Mouse (Mus musculus) lung, embryonic 14.5 days (tissue): ENCODE data around the gene Cpe. TPM values are rescaled to one million over a fixed set of nuclear protein-coding genes. Genes with fewer than 3 reads are reported as not detected.
A peak's percentile ranks its signal among the peaks of the same experiment; 100 is the strongest.

ENCODE experiments used
- ATAC-seq: fragments of 200-750 bp; cut with Nextera tagmentation; 2 replicates; pipeline ENCODE4 v1.8.0; 2017; ENCODE audit warnings: mild to moderate bottlenecking, moderate TSS enrichment, moderate library complexity; ENCODE audit not compliant: insufficient read depth
- DNase-seq: peaks from one replicate; pipeline ENCODE4 v3.0.0-alpha.2; 2015
- H3K27ac ChIP-seq: fragments of 300-500 bp; sonication (generic); 2 replicates; pipeline ENCODE4 v1.5.1; 2014; ENCODE audit warnings: low read depth, mild to moderate bottlenecking, moderate library complexity
- H3K27me3 ChIP-seq: fragments of 300-500 bp; sonication (generic); 2 replicates; pipeline ENCODE4 v1.6.1; 2014; ENCODE audit warnings: low read length, control low read depth; ENCODE audit not compliant: insufficient read depth
- H3K36me3 ChIP-seq: fragments of 300-500 bp; sonication (generic); 2 replicates; pipeline ENCODE4 v1.6.1; 2014; ENCODE audit warnings: control low read depth; ENCODE audit not compliant: insufficient read depth
- H3K4me1 ChIP-seq: fragments of 300-500 bp; sonication (generic); 2 replicates; pipeline ENCODE4 v1.6.1; 2014; ENCODE audit warnings: antibody characterized with exemption, control low read depth; ENCODE audit not compliant: insufficient read depth
- H3K4me2 ChIP-seq: fragments of 300-500 bp; sonication (generic); 2 replicates; pipeline ENCODE4 v1.6.1; 2014; ENCODE audit warnings: mild to moderate bottlenecking
- H3K4me3 ChIP-seq: fragments of 300-500 bp; sonication (generic); 2 replicates; pipeline ENCODE4 v1.5.1; 2014; ENCODE audit warnings: low read depth, low read length
- H3K9ac ChIP-seq: fragments of 300-500 bp; sonication (generic); 2 replicates; pipeline ENCODE4 v1.6.1; 2014
- H3K9me3 ChIP-seq: fragments of 300-500 bp; sonication (generic); 2 replicates; pipeline ENCODE4 v1.6.1; 2016; ENCODE audit warnings: low read depth, low read length, control low read depth
- CTCF ChIP-seq: IDR thresholded peaks from 2 replicates; pipeline ENCODE4 v1.5.1; 2016; ENCODE audit warnings: antibody characterized with exemption, low read depth
- WGBS: fragments of 180-500 bp; shearing (Covaris S2); extraction: QIAGEN DNeasy Blood & Tissue Kit; methylation state at CpG from one replicate; pipeline ENCODE4 v1.1.7; 2014; 5-methylcytosine and 5-hydroxymethylcytosine counted together
- polyA plus RNA-seq: library from polyadenylated mRNA; unstranded; fragments of >200 nt; fragmentation: Nextera tagmentation; extraction: Ambion mirVana; gene quantifications from 2 replicates; pipeline ENCODE4 v1.2.1, GENCODE M21; 2014

The Cpe gene
- 30.6 and 36.9 TPM in 2 replicates for polyA plus RNA-seq

DNA sequence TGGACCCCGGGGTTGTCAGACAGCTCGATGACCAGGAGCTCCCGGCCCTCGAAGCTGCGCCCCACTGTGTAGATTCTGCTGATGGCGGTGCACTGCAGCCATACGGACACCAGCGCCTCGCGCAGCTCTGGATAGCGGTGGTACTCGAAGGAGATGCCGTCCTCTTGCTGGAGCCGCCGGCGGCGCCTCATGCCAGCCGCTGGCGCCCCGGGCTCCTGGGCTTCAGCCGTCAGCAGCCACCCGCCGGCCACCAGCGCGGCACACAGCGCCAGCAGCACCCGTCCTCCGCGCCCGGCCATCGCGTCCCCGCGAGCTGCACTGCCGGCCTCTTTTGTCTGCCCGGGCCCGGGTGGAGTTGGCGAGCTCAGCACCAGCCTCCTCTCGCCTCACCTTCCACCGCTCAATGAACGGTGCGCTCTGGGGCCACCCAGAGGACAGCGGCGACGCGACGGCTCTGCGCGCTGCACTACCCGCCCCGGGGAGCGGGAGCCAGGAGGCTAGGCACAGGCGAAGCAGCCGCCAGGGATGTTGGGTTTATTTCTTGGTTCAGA, at the start of gene Cpe:
Gene Cpe (minus strand): TSS at position 404 of the 551 bp plus-strand sequence.
- Histone ChIP-seq H3K4me3 (peak within 1 kb of the TSS; percentile 51), H3K9ac (peak within 1 kb of the TSS; percentile 60), H3K27me3 (peaks cover 7% of the 10 kb centered on the region; the same call in 1 of the 2 replicates), H3K4me2 (peak within 1 kb of the TSS; percentile 90), H3K4me1 (no peaks in the 10 kb centered on the region), H3K36me3 (no peaks in the 10 kb centered on the region), H3K9me3 (no peaks in the 10 kb centered on the region), H3K27ac (peak within 1 kb of the TSS; percentile 63; the same call in 1 of the 2 replicates)
- under 1% methylated on average over 54 of the region's 54 CpGs for WGBS
- DNase-seq (peak; percentile 84), ATAC-seq (peak; percentile 99)
- TF ChIP-seq CTCF: peak; percentile 62

DNA sequence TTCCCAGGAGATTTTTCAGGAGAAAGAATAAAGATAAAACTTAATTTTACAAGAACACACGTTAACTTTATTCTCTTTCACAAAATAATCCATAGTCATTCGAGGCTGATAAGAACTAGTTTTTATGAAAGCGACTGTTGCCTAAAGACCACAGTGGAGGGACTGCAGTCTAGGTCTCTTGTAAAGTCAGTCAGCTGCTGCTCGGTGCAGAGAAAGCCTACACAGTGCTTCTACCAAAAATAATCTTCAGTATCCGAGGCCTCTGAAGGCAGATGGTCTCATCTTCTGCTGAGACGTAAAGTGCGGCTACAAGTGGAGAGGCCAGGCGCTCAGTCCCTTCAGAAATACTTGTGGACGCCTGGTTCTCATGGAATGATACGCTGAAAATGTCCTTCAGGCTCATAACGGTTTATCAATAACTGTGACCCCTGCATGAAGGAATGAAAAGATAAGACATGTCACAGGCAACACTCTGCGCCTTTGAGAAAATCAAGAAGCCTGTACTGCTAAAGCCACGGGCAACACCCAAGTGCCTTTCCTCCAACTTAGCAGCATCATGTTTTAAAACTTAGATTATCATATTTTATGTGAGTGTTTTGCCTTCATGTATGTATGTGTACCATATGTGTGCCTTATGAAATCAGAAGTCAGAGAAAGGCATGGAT, 47.8 kb upstream of the Cpe start:
- Histone ChIP-seq H3K27me3 (no peaks in the 10 kb centered on the region), H3K4me3 (no peak overlapping the region), H3K9me3 (no peaks in the 10 kb centered on the region), H3K4me1 (no peaks in the 10 kb centered on the region), H3K36me3 (no peaks in the 10 kb centered on the region), H3K9ac (no peak overlapping the region), H3K27ac (no peak overlapping the region), H3K4me2 (no peak overlapping the region)
- no peak for DNase-seq
- 82% methylated on average over 13 of the region's 13 CpGs for WGBS
- TF ChIP-seq CTCF: no peak
- no peak for ATAC-seq

DNA sequence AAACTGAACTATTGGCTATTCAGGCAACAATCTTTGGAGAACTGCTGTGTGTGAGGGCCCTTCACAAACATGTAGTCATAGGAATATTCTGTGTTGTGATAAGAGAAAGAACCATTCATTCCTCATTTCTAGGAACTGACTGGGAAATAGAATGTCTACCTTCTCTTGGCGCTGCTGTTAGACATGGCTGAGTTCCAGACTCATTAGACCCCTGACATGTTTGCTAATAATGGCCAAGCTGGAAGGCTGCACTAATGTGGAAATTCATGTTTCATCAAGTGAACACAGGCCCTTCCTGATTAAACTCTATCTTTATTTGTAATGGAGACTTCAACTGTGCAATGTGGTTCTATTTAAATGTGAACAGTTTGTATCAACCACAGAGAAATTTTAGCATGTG, 46.1 kb upstream of the Cpe start:
- DNase-seq: peak; percentile 21
- no peak for TF ChIP-seq CTCF
- no peak overlapping the region for H3K4me2 ChIP-seq

DNA sequence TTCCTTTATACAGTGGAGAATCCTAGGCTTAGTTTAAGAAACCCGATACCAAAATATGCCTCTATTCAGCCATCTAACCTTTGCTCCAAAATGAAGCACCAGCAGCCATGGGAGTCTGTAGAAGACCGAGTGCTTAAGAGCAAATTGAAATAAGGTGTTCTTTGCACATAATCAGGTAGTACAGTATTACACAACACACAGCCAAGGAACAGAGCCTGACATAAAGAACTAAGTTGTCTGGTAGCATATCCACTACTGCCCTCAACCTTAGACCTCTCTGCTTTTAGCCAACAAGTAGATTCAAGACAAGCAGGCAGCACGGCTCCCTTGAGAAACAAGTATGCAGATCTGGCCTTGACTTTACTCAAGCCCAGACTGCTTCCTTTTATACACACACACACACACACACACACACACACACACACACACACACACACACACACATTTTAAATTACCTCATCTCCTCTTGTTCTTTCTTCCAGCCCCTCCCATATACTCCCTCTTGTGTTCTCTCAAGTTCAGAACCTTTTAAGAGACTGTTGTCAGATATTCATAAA, 44.0 kb upstream of the Cpe start:
- no peak overlapping the region for H3K27ac ChIP-seq
- H3K9me3 ChIP-seq: no peaks in the 10 kb centered on the region
- H3K4me2 ChIP-seq: no peak overlapping the region
- no peaks in the 10 kb centered on the region for H3K27me3 ChIP-seq
- no peak for DNase-seq
- H3K9ac ChIP-seq: no peak overlapping the region
- no peaks in the 10 kb centered on the region for H3K36me3 ChIP-seq
- H3K4me3 ChIP-seq: no peak overlapping the region
- 78% methylated on average over 3 of the region's 3 CpGs for WGBS
- no peak for ATAC-seq
- TF ChIP-seq CTCF: no peak
- no peaks in the 10 kb centered on the region for H3K4me1 ChIP-seq

More for the DNA sequence above, 46.1 kb upstream of the Cpe start:
- Histone ChIP-seq H3K4me3 (no peak overlapping the region), H3K9ac (no peak overlapping the region), H3K9me3 (no peaks in the 10 kb centered on the region), H3K27ac (no peak overlapping the region), H3K27me3 (no peaks in the 10 kb centered on the region), H3K4me1 (no peaks in the 10 kb centered on the region), H3K36me3 (no peaks in the 10 kb centered on the region)
- ATAC-seq: no peak
- WGBS: 52% methylated on average over 1 of the region's 1 CpGs

DNA sequence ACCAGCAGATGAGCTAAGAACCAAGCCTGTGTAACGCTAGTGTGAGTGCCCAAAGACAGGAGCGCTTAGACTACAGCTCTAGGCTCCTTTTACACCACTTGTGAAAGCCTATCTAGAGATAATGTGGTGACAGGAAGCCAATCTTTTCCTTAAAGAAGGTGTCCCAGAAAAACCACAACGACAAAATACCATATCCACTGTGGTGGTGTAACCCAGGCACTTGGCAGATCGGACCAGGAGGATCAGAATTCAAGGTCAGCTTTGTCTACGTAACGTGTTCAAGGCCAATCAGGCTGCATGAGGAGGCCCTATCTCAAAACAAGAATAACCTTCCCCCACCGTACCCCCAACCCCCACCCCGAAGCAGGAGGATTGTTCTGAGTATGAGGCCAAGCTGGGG, 42.3 kb upstream of the Cpe start:
- Histone ChIP-seq H3K27me3 (no peaks in the 10 kb centered on the region), H3K4me2 (no peak overlapping the region), H3K9ac (no peak overlapping the region), H3K27ac (no peak overlapping the region), H3K36me3 (peaks cover 5% of the 10 kb centered on the region), H3K9me3 (no peaks in the 10 kb centered on the region), H3K4me1 (no peaks in the 10 kb centered on the region), H3K4me3 (no peak overlapping the region)
- no peak for ATAC-seq
- DNase-seq: no peak
- TF ChIP-seq CTCF: no peak
- WGBS: 83% methylated on average over 8 of the region's 8 CpGs

DNA sequence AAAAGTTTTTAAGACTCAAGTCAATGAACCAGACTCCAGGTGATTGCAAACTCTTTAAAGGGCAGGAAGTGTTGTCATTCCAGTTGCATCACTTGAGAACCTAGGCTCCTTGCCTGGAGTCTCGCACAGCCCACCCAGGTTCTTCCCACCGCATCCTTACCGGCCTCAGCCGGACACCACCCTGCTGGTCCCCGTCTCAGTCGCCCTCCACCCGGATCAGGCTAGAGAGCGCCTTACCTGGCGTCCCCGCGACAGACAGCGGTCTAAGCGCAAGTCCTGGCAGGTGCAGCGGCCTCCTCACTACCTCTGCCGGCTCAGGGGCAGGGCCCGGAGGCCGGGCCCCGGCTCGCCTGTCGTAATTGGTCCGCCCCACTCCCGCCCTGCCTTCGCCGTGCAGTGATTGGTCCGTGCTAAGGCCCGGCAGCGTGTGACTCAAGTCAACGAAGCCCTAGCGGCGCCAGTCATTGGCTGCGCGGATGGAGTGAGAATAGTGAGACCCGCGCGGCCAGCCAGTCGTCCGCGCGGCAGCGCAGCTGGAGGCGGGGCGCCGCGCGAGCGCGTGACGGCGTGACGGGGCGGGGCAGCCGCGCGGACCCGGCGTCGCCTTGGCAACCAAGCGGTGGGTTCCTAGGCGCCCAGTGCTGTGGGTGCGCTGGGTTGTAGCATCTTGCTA, 40.6 kb upstream of the Cpe start, which contains the start of gene Msmo1:
Gene Msmo1 (minus strand): TSS at position 522 of the 673 bp plus-strand sequence.
- Histone ChIP-seq H3K4me1 (no peaks in the 10 kb centered on the region), H3K27me3 (no peaks in the 10 kb centered on the region), H3K36me3 (peaks cover 14% of the 10 kb centered on the region), H3K4me3 (peak within 1 kb of the TSS; percentile 61), H3K9me3 (no peaks in the 10 kb centered on the region), H3K4me2 (peak within 1 kb of the TSS; percentile 82), H3K9ac (peak within 1 kb of the TSS; percentile 59), H3K27ac (0 out of 2 replicates have a peak within 1 kb of the TSS, but pooled peaks have one; percentile 4)
- 0% methylated on average over 60 of the region's 60 CpGs for WGBS
- ATAC-seq: peak; percentile 100
- DNase-seq: peak; percentile 99
- no peak for TF ChIP-seq CTCF

DNA sequence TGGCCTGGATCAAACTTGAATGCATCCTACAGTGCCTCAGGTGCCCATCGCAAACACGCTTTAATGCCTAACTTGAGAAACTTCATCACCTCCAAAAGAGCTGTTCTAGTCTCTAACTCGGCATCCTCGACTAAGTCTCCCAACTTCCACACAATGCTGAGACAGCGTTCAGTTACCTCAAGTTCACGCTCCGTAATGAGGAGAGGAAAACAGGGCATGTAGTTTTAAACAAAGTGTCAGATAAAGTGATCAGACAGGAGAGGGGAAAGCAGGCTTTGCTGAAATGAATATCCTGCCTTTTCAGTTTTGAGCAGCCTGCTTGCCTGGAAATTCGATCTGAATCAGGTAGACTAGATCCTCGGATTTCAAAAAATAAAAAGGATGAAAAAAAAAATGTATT, 39.7 kb upstream of the Cpe start:
- H3K4me2 ChIP-seq: peak overlapping the region; percentile 82
- peak overlapping the region; percentile 61 for H3K4me3 ChIP-seq
- no peaks in the 10 kb centered on the region for H3K9me3 ChIP-seq
- ATAC-seq (no peak), DNase-seq (no peak)
- no peaks in the 10 kb centered on the region for H3K27me3 ChIP-seq
- no peaks in the 10 kb centered on the region for H3K4me1 ChIP-seq
- H3K36me3 ChIP-seq: peaks cover 18% of the 10 kb centered on the region
- H3K9ac ChIP-seq: peak overlapping the region; percentile 59
- WGBS: 9% methylated on average over 9 of the region's 9 CpGs
- H3K27ac ChIP-seq: no peak overlapping the region
- TF ChIP-seq CTCF: no peak
